Mouse (Mus musculus): Measurements from ENCODE around the gene Cmpk1. TPM values are rescaled to one million over a fixed set of nuclear protein-coding genes. Genes with fewer than 3 reads are reported as not detected.

The Cmpk1 gene
- polyA plus RNA-seq, 1 experiment from 2014 or later = 134 TPM

DNA sequence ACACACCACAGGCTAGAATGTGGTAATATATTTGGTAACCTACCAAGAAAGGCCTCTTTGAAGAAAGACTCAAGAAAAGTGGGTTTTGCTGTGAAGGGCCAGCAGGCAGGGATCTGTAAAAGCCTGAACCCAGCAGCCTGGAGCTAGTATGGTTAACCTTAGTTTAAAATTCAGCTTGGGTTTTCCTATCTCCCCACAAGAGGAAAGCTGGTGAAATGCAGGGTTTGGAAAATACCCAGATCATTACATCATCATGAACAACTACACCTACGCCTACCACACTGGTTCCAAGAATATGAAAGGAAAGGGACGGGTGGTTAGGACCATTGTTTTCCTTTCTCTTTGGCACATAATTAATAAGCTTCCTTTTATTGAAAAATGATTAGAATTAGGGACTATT, 28.8 kb downstream of the Cmpk1 start:
- H3K27ac ChIP-seq (ENCODE audit: low read depth, low read length) = no peak overlapping the region
- H3K4me1 ChIP-seq (replicated peaks; ENCODE audit: control insufficient read depth, insufficient read depth, low read length) = no peaks in the 10 kb centered on the region
- WGBS = 93% methylated on average over 2 of the region's 2 CpGs
- H3K27me3 ChIP-seq (ENCODE audit: control insufficient read depth, insufficient read depth, low read length) = no peaks in the 10 kb centered on the region
- H3K36me3 ChIP-seq (ENCODE audit: control insufficient read depth, insufficient read depth, low read length) = no peaks in the 10 kb centered on the region
- H3K9me3 ChIP-seq (ENCODE audit: control insufficient read depth, low read length) = no peaks in the 10 kb centered on the region
- no peak overlapping the region for H3K9ac ChIP-seq (ENCODE audit: low read depth, low read length)
- H3K4me2 ChIP-seq (replicated peaks; ENCODE audit: low read depth, low read length) = no peak overlapping the region
- no peak for ATAC-seq (ENCODE audit: low FRiP score)
- H3K4me3 ChIP-seq (ENCODE audit: low read depth, low read length) = no peak overlapping the region
- DNase-seq (ENCODE audit: low spot score) = no peak

DNA sequence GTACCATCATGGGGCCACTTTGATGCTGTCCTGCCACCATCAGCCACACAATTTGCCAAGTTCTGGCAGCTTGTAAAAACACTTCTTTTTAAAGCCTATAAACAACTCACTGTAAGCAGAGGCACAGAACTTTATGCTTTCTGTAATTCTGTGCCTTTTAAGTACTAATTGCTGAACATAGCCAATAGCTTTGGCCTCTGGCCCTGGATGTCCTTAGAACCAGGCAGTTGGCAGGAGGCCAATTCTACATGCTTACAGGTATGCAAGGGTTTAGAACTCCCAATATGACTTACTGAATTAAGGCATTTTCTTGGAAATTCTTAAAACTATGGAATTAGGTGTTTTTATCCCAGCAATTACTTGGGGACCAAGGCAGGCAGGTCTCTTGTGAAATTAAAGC, 29.6 kb downstream of the Cmpk1 start:
- Histone ChIP-seq H3K9me3 (ENCODE audit: control insufficient read depth, low read length) (no peaks in the 10 kb centered on the region), H3K9ac (ENCODE audit: low read depth, low read length) (no peak overlapping the region), H3K27me3 (ENCODE audit: control insufficient read depth, insufficient read depth, low read length) (no peaks in the 10 kb centered on the region), H3K4me1 (replicated peaks; ENCODE audit: control insufficient read depth, insufficient read depth, low read length) (no peaks in the 10 kb centered on the region), H3K27ac (ENCODE audit: low read depth, low read length) (no peak overlapping the region), H3K4me2 (replicated peaks; ENCODE audit: low read depth, low read length) (no peak overlapping the region), H3K36me3 (ENCODE audit: control insufficient read depth, insufficient read depth, low read length) (no peaks in the 10 kb centered on the region), H3K4me3 (ENCODE audit: low read depth, low read length) (no peak overlapping the region)
- DNase-seq (ENCODE audit: low spot score) (no peak), ATAC-seq (ENCODE audit: low FRiP score) (no peak)

- H3K27ac ChIP-seq (ENCODE audit: low read depth, low read length) = no peak overlapping the region
- no peaks in the 10 kb centered on the region for H3K27me3 ChIP-seq (ENCODE audit: control insufficient read depth, insufficient read depth, low read length)
- H3K9me3 ChIP-seq (ENCODE audit: control insufficient read depth, low read length) = no peaks in the 10 kb centered on the region
- WGBS = 84% methylated on average over 3 of the region's 3 CpGs
- no peak overlapping the region for H3K4me2 ChIP-seq (replicated peaks; ENCODE audit: low read depth, low read length)
- no peaks in the 10 kb centered on the region for H3K4me1 ChIP-seq (replicated peaks; ENCODE audit: control insufficient read depth, insufficient read depth, low read length)
- no peak for DNase-seq (ENCODE audit: low spot score)
- H3K36me3 ChIP-seq (ENCODE audit: control insufficient read depth, insufficient read depth, low read length) = no peaks in the 10 kb centered on the region
- no peak for ATAC-seq (ENCODE audit: low FRiP score)
- no peak overlapping the region for H3K9ac ChIP-seq (ENCODE audit: low read depth, low read length)
- H3K4me3 ChIP-seq (ENCODE audit: low read depth, low read length) = no peak overlapping the region
Measured at GRCm38 (mm10) chr4:114953172-114953571, 33.9 kb downstream of the Cmpk1 start.

- no peak overlapping the region for H3K27ac ChIP-seq (ENCODE audit: low read depth, low read length)
- DNase-seq (ENCODE audit: low spot score) = no peak
- no peaks in the 10 kb centered on the region for H3K9me3 ChIP-seq (ENCODE audit: control insufficient read depth, low read length)
- H3K4me1 ChIP-seq (replicated peaks; ENCODE audit: control insufficient read depth, insufficient read depth, low read length) = no peaks in the 10 kb centered on the region
- 74% methylated on average over 7 of the region's 7 CpGs for WGBS
- H3K4me3 ChIP-seq (ENCODE audit: low read depth, low read length) = no peak overlapping the region
- no peak overlapping the region for H3K4me2 ChIP-seq (replicated peaks; ENCODE audit: low read depth, low read length)
- peaks cover 6% of the 10 kb centered on the region; the same call in 1 of the 2 replicates for H3K27me3 ChIP-seq (ENCODE audit: control insufficient read depth, insufficient read depth, low read length)
- no peak overlapping the region for H3K9ac ChIP-seq (ENCODE audit: low read depth, low read length)
- no peaks in the 10 kb centered on the region for H3K36me3 ChIP-seq (ENCODE audit: control insufficient read depth, insufficient read depth, low read length)
- no peak for ATAC-seq (ENCODE audit: low FRiP score)
Measured at GRCm38 (mm10) chr4:114947852-114948481, 39.1 kb downstream of the Cmpk1 start.

GRCm38 (mm10) chr4:114947395-114947794, 39.6 kb downstream of the Cmpk1 start:
- ATAC-seq (ENCODE audit: low FRiP score) (peak; percentile 70), DNase-seq (ENCODE audit: low spot score) (peak; percentile 87)
- Histone ChIP-seq H3K36me3 (ENCODE audit: control insufficient read depth, insufficient read depth, low read length) (no peaks in the 10 kb centered on the region), H3K4me2 (replicated peaks; ENCODE audit: low read depth, low read length) (no peak overlapping the region), H3K9me3 (ENCODE audit: control insufficient read depth, low read length) (no peaks in the 10 kb centered on the region), H3K4me1 (replicated peaks; ENCODE audit: control insufficient read depth, insufficient read depth, low read length) (no peaks in the 10 kb centered on the region), H3K9ac (ENCODE audit: low read depth, low read length) (no peak overlapping the region), H3K27ac (ENCODE audit: low read depth, low read length) (no peak overlapping the region), H3K27me3 (ENCODE audit: control insufficient read depth, insufficient read depth, low read length) (peaks cover 6% of the 10 kb centered on the region; the same call in 1 of the 2 replicates), H3K4me3 (ENCODE audit: low read depth, low read length) (no peak overlapping the region)
- WGBS = 28% methylated on average over 6 of the region's 6 CpGs

DNA sequence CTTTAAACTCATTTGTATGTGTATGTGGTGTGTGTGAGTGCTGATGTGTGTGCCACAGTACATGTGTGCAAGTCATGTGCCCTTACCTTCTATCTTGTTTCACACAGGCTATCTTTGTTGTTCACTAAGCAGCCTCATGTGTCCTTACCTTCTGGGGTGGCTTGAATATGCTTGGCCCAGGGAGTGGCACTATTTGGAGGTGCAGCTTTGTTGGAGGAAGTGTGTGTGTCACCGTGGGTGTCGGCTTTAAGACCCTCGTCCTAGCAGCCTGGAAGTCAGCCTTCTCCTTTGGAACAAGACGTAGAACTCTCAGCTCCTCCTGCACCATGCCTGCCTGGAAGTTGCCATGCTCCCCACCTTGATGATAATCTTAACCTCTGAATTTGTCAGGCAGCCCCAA, 40.6 kb downstream of the Cmpk1 start:
- 82% methylated on average over 4 of the region's 4 CpGs for WGBS
- H3K9me3 ChIP-seq (ENCODE audit: control insufficient read depth, low read length) = no peaks in the 10 kb centered on the region
- H3K36me3 ChIP-seq (ENCODE audit: control insufficient read depth, insufficient read depth, low read length) = no peaks in the 10 kb centered on the region
- no peak overlapping the region for H3K4me2 ChIP-seq (replicated peaks; ENCODE audit: low read depth, low read length)
- peaks cover 6% of the 10 kb centered on the region; the same call in 1 of the 2 replicates for H3K27me3 ChIP-seq (ENCODE audit: control insufficient read depth, insufficient read depth, low read length)
- no peaks in the 10 kb centered on the region for H3K4me1 ChIP-seq (replicated peaks; ENCODE audit: control insufficient read depth, insufficient read depth, low read length)
- no peak overlapping the region for H3K4me3 ChIP-seq (ENCODE audit: low read depth, low read length)
- H3K9ac ChIP-seq (ENCODE audit: low read depth, low read length) = no peak overlapping the region
- DNase-seq (ENCODE audit: low spot score) = no peak
- no peak overlapping the region for H3K27ac ChIP-seq (ENCODE audit: low read depth, low read length)
- ATAC-seq (ENCODE audit: low FRiP score) = no peak

GRCm38 (mm10) chr4:114945021-114945420, 42.0 kb downstream of the Cmpk1 start:
- no peaks in the 10 kb centered on the region for H3K9me3 ChIP-seq (ENCODE audit: control insufficient read depth, low read length)
- 35% methylated on average over 5 of the region's 5 CpGs for WGBS
- H3K27me3 ChIP-seq (ENCODE audit: control insufficient read depth, insufficient read depth, low read length) = peaks cover 6% of the 10 kb centered on the region; the same call in 1 of the 2 replicates
- H3K4me3 ChIP-seq (ENCODE audit: low read depth, low read length) = no peak overlapping the region
- no peaks in the 10 kb centered on the region for H3K36me3 ChIP-seq (ENCODE audit: control insufficient read depth, insufficient read depth, low read length)
- DNase-seq (ENCODE audit: low spot score) = no peak
- H3K4me1 ChIP-seq (replicated peaks; ENCODE audit: control insufficient read depth, insufficient read depth, low read length) = no peaks in the 10 kb centered on the region
- no peak overlapping the region for H3K27ac ChIP-seq (ENCODE audit: low read depth, low read length)
- ATAC-seq (ENCODE audit: low FRiP score) = no peak
- no peak overlapping the region for H3K9ac ChIP-seq (ENCODE audit: low read depth, low read length)
- H3K4me2 ChIP-seq (replicated peaks; ENCODE audit: low read depth, low read length) = no peak overlapping the region

DNA sequence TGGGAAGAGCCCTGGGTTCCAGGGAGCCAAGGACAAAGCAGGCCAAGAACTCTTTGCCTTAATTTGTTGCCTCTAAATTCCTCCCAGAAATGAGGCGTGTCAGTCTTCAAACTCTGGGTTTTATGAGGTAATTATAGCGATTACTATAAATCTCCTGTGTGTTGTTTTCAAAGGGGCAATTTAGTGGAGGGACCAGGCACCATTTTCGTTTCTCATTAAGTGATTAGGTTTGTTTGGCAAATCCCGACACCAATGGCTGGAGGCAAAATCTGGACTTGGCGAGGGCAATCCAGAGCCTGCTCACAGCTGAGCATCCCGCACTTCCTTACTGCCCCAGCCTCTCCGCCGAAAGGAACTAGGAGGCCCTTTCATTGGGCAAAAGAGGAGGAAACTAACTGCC, 44.5 kb downstream of the Cmpk1 start:
- H3K27me3 ChIP-seq (ENCODE audit: control insufficient read depth, insufficient read depth, low read length) = peaks cover 6% of the 10 kb centered on the region; the same call in 1 of the 2 replicates
- no peak for DNase-seq (ENCODE audit: low spot score)
- 63% methylated on average over 8 of the region's 8 CpGs for WGBS

DNA sequence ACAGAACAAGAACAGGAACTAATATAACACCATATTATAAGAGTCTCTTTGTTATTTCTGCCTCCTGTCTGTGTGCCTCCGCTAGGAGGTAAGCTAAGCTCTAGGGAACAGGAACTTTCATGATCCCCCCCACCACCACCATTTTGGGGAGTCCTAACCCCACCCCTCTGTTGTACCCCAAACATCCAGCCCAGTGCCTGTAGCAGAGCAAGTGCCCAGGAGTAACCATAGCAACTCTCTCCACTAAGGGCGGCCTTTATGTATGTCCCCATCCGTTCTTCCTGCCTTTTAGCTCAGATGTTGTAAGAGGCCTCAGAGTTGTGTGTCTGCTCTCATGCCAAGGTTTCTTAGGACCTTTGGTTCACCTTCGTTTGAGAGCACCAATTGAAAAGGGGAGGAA, 44.9 kb downstream of the Cmpk1 start:
- Histone ChIP-seq H3K4me2 (replicated peaks; ENCODE audit: low read depth, low read length) (no peak overlapping the region), H3K36me3 (ENCODE audit: control insufficient read depth, insufficient read depth, low read length) (no peaks in the 10 kb centered on the region), H3K27me3 (ENCODE audit: control insufficient read depth, insufficient read depth, low read length) (peaks cover 6% of the 10 kb centered on the region; the same call in 1 of the 2 replicates), H3K9me3 (ENCODE audit: control insufficient read depth, low read length) (no peaks in the 10 kb centered on the region), H3K9ac (ENCODE audit: low read depth, low read length) (no peak overlapping the region), H3K4me1 (replicated peaks; ENCODE audit: control insufficient read depth, insufficient read depth, low read length) (no peaks in the 10 kb centered on the region), H3K27ac (ENCODE audit: low read depth, low read length) (no peak overlapping the region), H3K4me3 (ENCODE audit: low read depth, low read length) (no peak overlapping the region)
- ATAC-seq (ENCODE audit: low FRiP score) (no peak), DNase-seq (ENCODE audit: low spot score) (no peak)
- WGBS = 50% methylated on average over 4 of the region's 4 CpGs

More for the DNA sequence above, 44.5 kb downstream of the Cmpk1 start:
- H3K9ac ChIP-seq (ENCODE audit: low read depth, low read length) = no peak overlapping the region
- H3K9me3 ChIP-seq (ENCODE audit: control insufficient read depth, low read length) = no peaks in the 10 kb centered on the region
- ATAC-seq (ENCODE audit: low FRiP score) = no peak
- no peak overlapping the region for H3K4me2 ChIP-seq (replicated peaks; ENCODE audit: low read depth, low read length)
- H3K27ac ChIP-seq (ENCODE audit: low read depth, low read length) = no peak overlapping the region
- H3K4me1 ChIP-seq (replicated peaks; ENCODE audit: control insufficient read depth, insufficient read depth, low read length) = no peaks in the 10 kb centered on the region
- H3K4me3 ChIP-seq (ENCODE audit: low read depth, low read length) = no peak overlapping the region
- no peaks in the 10 kb centered on the region for H3K36me3 ChIP-seq (ENCODE audit: control insufficient read depth, insufficient read depth, low read length)
